Mouse (Mus musculus) bone marrow, adult 2 months (tissue): ENCODE results near the gene Ddx4.

Experiments used
- CTCF ChIP-seq: fragments of 200-500 bp; IDR thresholded peaks from 2 replicates; pipeline ENCODE4 v1.5.1; 2011; ENCODE audit warnings: low read length, control low read depth; ENCODE audit not compliant: control insufficient read depth, insufficient read depth
- POLR2A ChIP-seq: fragments of 200-500 bp; IDR thresholded peaks from 2 replicates; pipeline ENCODE4 v1.6.1; 2011; ENCODE audit warnings: low read depth, mild to moderate bottlenecking, control low read depth, low read length, borderline replicate concordance; ENCODE audit not compliant: control insufficient read depth

- TF ChIP-seq CTCF (no peak), POLR2A (no peak)
These were observed 19.4 kb upstream of the Ddx4 start for GRCm38 (mm10) chr13:112671708-112672107.
